Mouse (Mus musculus): Measurements from ENCODE around the gene H2-Eb1. TPM values are rescaled to one million over a fixed set of nuclear protein-coding genes. Genes with fewer than 3 reads are reported as not detected.

H2-Eb1 gene
- polyA plus RNA-seq, 1 experiment, result not detected

GRCm38 (mm10) chr17:34281836-34282235 is 23.8 kb upstream of the H2-Eb1 start:
- no peak for TF ChIP-seq GATA1 (IDR thresholded peaks at IDR 0.05; ENCODE audit: low read length)

GRCm38 (mm10) chr17:34285371-34285770 is 20.3 kb upstream of the H2-Eb1 start:
- TF ChIP-seq GATA1 (IDR thresholded peaks at IDR 0.05; ENCODE audit: low read length), result no peak

- no peak for TF ChIP-seq GATA1 (IDR thresholded peaks at IDR 0.05; ENCODE audit: low read length)
Measured at GRCm38 (mm10) chr17:34285848-34286247, 19.8 kb upstream of the H2-Eb1 start.

GRCm38 (mm10) chr17:34286501-34286900 is 19.2 kb upstream of the H2-Eb1 start:
- TF ChIP-seq GATA1 (IDR thresholded peaks at IDR 0.05; ENCODE audit: low read length), result no peak

GRCm38 (mm10) chr17:34286999-34287398 is 18.7 kb upstream of the H2-Eb1 start:
- TF ChIP-seq GATA1 (IDR thresholded peaks at IDR 0.05; ENCODE audit: low read length), result no peak

- TF ChIP-seq GATA1 (IDR thresholded peaks at IDR 0.05; ENCODE audit: low read length), result no peak
Measured at GRCm38 (mm10) chr17:34287648-34288047, 18.0 kb upstream of the H2-Eb1 start, which contains the start of gene H2-Aa. Gene H2-Aa (minus strand): TSS chr17:34287823.

- TF ChIP-seq GATA1 (IDR thresholded peaks at IDR 0.05; ENCODE audit: low read length), result no peak
Measured at GRCm38 (mm10) chr17:34288131-34288530, 17.5 kb upstream of the H2-Eb1 start.

GRCm38 (mm10) chr17:34291609-34292008 is 14.1 kb upstream of the H2-Eb1 start:
- no peak for TF ChIP-seq GATA1 (IDR thresholded peaks at IDR 0.05; ENCODE audit: low read length)

GRCm38 (mm10) chr17:34292570-34292969 is 13.1 kb upstream of the H2-Eb1 start:
- TF ChIP-seq GATA1 (IDR thresholded peaks at IDR 0.05; ENCODE audit: low read length), result no peak

- TF ChIP-seq GATA1 (IDR thresholded peaks at IDR 0.05; ENCODE audit: low read length), result no peak
Measured at GRCm38 (mm10) chr17:34293533-34293932, 12.1 kb upstream of the H2-Eb1 start.

GRCm38 (mm10) chr17:34294249-34294648 is 11.4 kb upstream of the H2-Eb1 start:
- TF ChIP-seq GATA1 (IDR thresholded peaks at IDR 0.05; ENCODE audit: low read length), result no peak

- TF ChIP-seq GATA1 (IDR thresholded peaks at IDR 0.05; ENCODE audit: low read length), result no peak
Measured at GRCm38 (mm10) chr17:34295307-34295706, 10.4 kb upstream of the H2-Eb1 start.

- no peak for TF ChIP-seq GATA1 (IDR thresholded peaks at IDR 0.05; ENCODE audit: low read length)
Measured at GRCm38 (mm10) chr17:34295891-34296794, 9.5 kb upstream of the H2-Eb1 start.

- no peak for TF ChIP-seq GATA1 (IDR thresholded peaks at IDR 0.05; ENCODE audit: low read length)
Measured at GRCm38 (mm10) chr17:34299356-34299755, 6.3 kb upstream of the H2-Eb1 start.

GRCm38 (mm10) chr17:34300071-34300470 is 5.6 kb upstream of the H2-Eb1 start:
- no peak for TF ChIP-seq GATA1 (IDR thresholded peaks at IDR 0.05; ENCODE audit: low read length)

GRCm38 (mm10) chr17:34300691-34301566 is 4.7 kb upstream of the H2-Eb1 start:
- TF ChIP-seq GATA1 (IDR thresholded peaks at IDR 0.05; ENCODE audit: low read length), result no peak
